Mouse (Mus musculus) spleen, adult 2 months (tissue): ENCODE results near the gene Vwa3b.

Experiments
- CTCF ChIP-seq: fragments of 200-500 bp; IDR thresholded peaks from 2 replicates; pipeline ENCODE4 v1.5.1; 2011; ENCODE audit warnings: mild to moderate bottlenecking, inconsistent platforms; ENCODE audit not compliant: insufficient read depth, insufficient read length, insufficient replicate concordance; ENCODE audit errors: extremely low read depth
- POLR2A ChIP-seq: fragments of 200-500 bp; IDR thresholded peaks from 2 replicates; pipeline ENCODE4 v1.6.1; 2011; ENCODE audit warnings: low read depth, low read length, inconsistent platforms

- TF ChIP-seq CTCF = no peak
- no peak for TF ChIP-seq POLR2A
Measured at GRCm38 (mm10) chr1:36994296-36994695, 32.1 kb upstream of the Vwa3b start.
